Mouse (Mus musculus) monocyte, adult 5-6 weeks (primary cell): ENCODE measurements around the gene Mlx. TPM values are rescaled to one million over a fixed set of nuclear protein-coding genes. Genes with fewer than 3 reads are reported as not detected.

Experiments used
- ATAC-seq: fragments of 153-309, 156-312 bp; replicated peaks from 2 replicates; pipeline ENCODE4 v1.8.0; 2017; ENCODE audit warnings: mild to moderate bottlenecking; ENCODE audit not compliant: low TSS enrichment, insufficient number of reproducible peaks, severe bottlenecking, poor library complexity, low FRiP score
- total RNA-seq: library from RNA; stranded (forward); fragments of 200-1000, 200-491, 200-594 nt; gene quantifications from 3 replicates; pipeline ENCODE4 v1.2.3, GENCODE M21; 2017

Mlx gene
- total RNA-seq, 1 experiment from 2014 or later: 61.7 TPM

- peak; percentile 75 for ATAC-seq
Measured at GRCm38 (mm10) chr11:101063676-101064327, 23.3 kb upstream of the Mlx start.

GRCm38 (mm10) chr11:101064462-101064861, 22.6 kb upstream of the Mlx start:
- no peak for ATAC-seq

GRCm38 (mm10) chr11:101065002-101065401, 22.1 kb upstream of the Mlx start:
- no peak for ATAC-seq

- 0 out of 2 replicates have a peak, but pooled peaks have one; percentile 28 for ATAC-seq
Measured at GRCm38 (mm10) chr11:101066549-101067412, 20.3 kb upstream of the Mlx start.

- ATAC-seq: peak; percentile 88
Measured at GRCm38 (mm10) chr11:101069391-101070188, 17.5 kb upstream of the Mlx start, which contains the start of gene Naglu. TSS of gene Naglu (plus strand) at chr11:101070012.

GRCm38 (mm10) chr11:101070189-101070527, 16.9 kb upstream of the Mlx start:
- ATAC-seq: no peak

GRCm38 (mm10) chr11:101070987-101071386, 16.1 kb upstream of the Mlx start:
- ATAC-seq: no peak

GRCm38 (mm10) chr11:101071810-101072428, 15.2 kb upstream of the Mlx start:
- no peak for ATAC-seq

- ATAC-seq: no peak
Measured at GRCm38 (mm10) chr11:101078121-101078520, 9.0 kb upstream of the Mlx start, which contains the start of gene Hsd17b1. TSS of gene Hsd17b1 (plus strand) at chr11:101078411.

- ATAC-seq: no peak
Measured at GRCm38 (mm10) chr11:101079746-101080145, 7.3 kb upstream of the Mlx start.

- no peak for ATAC-seq
Measured at GRCm38 (mm10) chr11:101080421-101080820, 6.7 kb upstream of the Mlx start.

GRCm38 (mm10) chr11:101081659-101082058, 5.4 kb upstream of the Mlx start:
- ATAC-seq: no peak

- peak; percentile 66 for ATAC-seq
Measured at GRCm38 (mm10) chr11:101082208-101083082, 4.6 kb upstream of the Mlx start, which contains the start of gene Coasy. TSS of gene Coasy (plus strand) at chr11:101082565.

- no peak for ATAC-seq
Measured at GRCm38 (mm10) chr11:101083083-101083697, 3.9 kb upstream of the Mlx start.

- ATAC-seq: no peak
Measured at GRCm38 (mm10) chr11:101084246-101084645, 2.8 kb upstream of the Mlx start.

- no peak for ATAC-seq
Measured at GRCm38 (mm10) chr11:101084811-101085210, 2.3 kb upstream of the Mlx start.

- no peak for ATAC-seq
Measured at GRCm38 (mm10) chr11:101085617-101086322, 1.3 kb upstream of the Mlx start.
